Mouse (Mus musculus): ENCODE measurements at regions not wholly inside any gene's neighbourhood (a gene's known extent, or its start where the extent isn't known, plus 50 kb on each side); places are given as distances from the start of the nearest gene placed in this dataset.
"Not testable (repeated sequence)": the region's sequence is repeated elsewhere in the genome, so short reads cannot be mapped to it uniquely, and the experiment has no call there.

GRCm38 (mm10) chr9:17987606-17988005 lies 304.3 kb upstream of the Chordc1 start:
- DNase-seq (ENCODE audit: low spot score in 2 of 2): peak; percentile 42 to 54

GRCm38 (mm10) chr9:18002557-18002956 lies 289.4 kb upstream of the Chordc1 start:
- no peak for DNase-seq (ENCODE audit: low spot score in 2 of 2)

- no peak for DNase-seq (ENCODE audit: low spot score in 2 of 2)
These were observed 250.6 kb upstream of the Chordc1 start for GRCm38 (mm10) chr9:18041346-18041745.

- not testable (repeated sequence) for DNase-seq (ENCODE audit: low spot score in 2 of 2)
These were observed 249.3 kb upstream of the Chordc1 start for GRCm38 (mm10) chr9:18042636-18043035.

GRCm38 (mm10) chr9:18076942-18077341 lies 215.0 kb upstream of the Chordc1 start:
- DNase-seq (ENCODE audit: low spot score in 2 of 2): no peak

- DNase-seq (ENCODE audit: low spot score in 2 of 2): not testable (repeated sequence)
These were observed 213.5 kb upstream of the Chordc1 start for GRCm38 (mm10) chr9:18078446-18078845.

GRCm38 (mm10) chr9:18079120-18079519 lies 212.8 kb upstream of the Chordc1 start:
- DNase-seq (ENCODE audit: low spot score in 2 of 2): not testable (repeated sequence)

All from adrenal gland, adult 18-20 months (tissue).